Mouse (Mus musculus) heart, adult 2 months (tissue): Measurements from ENCODE around the gene Fam189a1.

Experiments used
- CTCF ChIP-seq: fragments of 200-600 bp; IDR thresholded peaks from 2 replicates; pipeline ENCODE4 v1.8.1; 2022; ENCODE audit warnings: antibody characterized with exemption, mild to moderate bottlenecking, moderate library complexity
- POLR2A ChIP-seq: fragments of 200-500 bp; IDR thresholded peaks from 2 replicates; pipeline ENCODE4 v1.6.1; 2011; ENCODE audit warnings: mild to moderate bottlenecking, low read depth, low read length, control low read depth; ENCODE audit not compliant: insufficient read depth

DNA sequence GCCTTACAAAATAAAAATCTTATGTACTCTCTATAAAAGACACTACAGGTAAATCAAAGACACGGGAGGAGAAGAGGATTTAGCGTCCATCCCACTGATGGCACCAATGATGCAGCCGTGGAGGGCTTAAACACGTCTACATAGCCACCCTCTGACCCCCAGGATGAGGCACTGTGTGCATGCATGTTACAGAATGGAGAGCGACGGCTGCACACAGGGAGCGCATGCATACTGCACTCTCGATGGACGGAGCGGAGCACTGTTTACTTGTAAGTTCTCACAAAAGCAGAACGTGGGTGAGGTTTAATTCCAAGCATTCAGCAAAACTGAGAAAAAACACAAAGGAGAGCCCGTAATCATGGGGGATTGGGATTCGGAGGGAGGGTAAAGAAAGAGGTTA is 235.2 kb downstream of the Fam189a1 start:
- TF ChIP-seq CTCF (no peak), POLR2A (no peak)
